Mouse (Mus musculus) olfactory bulb, adult 2 months (tissue): Measurements from ENCODE around the gene Sirt1. TPM values are rescaled to one million over a fixed set of nuclear protein-coding genes. Genes with fewer than 3 reads are reported as not detected.
"Not testable (repeated sequence)": the region's sequence is repeated elsewhere in the genome, so short reads cannot be mapped to it uniquely, and the experiment has no call there.

ENCODE experiments used
- H3K27ac ChIP-seq: fragments of 200-500 bp; 2 replicates; pipeline ENCODE4 v1.5.1; 2012; ENCODE audit warnings: low read depth, low read length; ENCODE audit not compliant: insufficient read depth
- H3K4me1 ChIP-seq: fragments of 200-500 bp; 2 replicates; pipeline ENCODE4 v1.6.1; 2012; ENCODE audit warnings: low read length; ENCODE audit not compliant: control insufficient read depth, insufficient read depth
- H3K4me3 ChIP-seq: fragments of 200-500 bp; 2 replicates; pipeline ENCODE4 v1.5.1; 2012; ENCODE audit warnings: mild to moderate bottlenecking, low read depth, low read length, moderate library complexity; ENCODE audit not compliant: insufficient read depth
- CTCF ChIP-seq: fragments of 200-500 bp; IDR thresholded peaks from 2 replicates; pipeline ENCODE4 v1.5.1; 2012; ENCODE audit warnings: low read depth, mild to moderate bottlenecking, low read length, moderate library complexity; ENCODE audit not compliant: insufficient read depth
- POLR2A ChIP-seq: fragments of 200-500 bp; IDR thresholded peaks from 2 replicates; pipeline ENCODE4 v1.6.1; 2012; ENCODE audit warnings: mild to moderate bottlenecking, low read depth, low read length, moderate library complexity; ENCODE audit not compliant: insufficient read depth
- WGBS: fragments of 180-500 bp; shearing (Covaris S2); methylation state at CpG from one replicate; pipeline ENCODE4 v1.1.7; 2018; 5-methylcytosine and 5-hydroxymethylcytosine counted together
- polyA plus RNA-seq: library from polyadenylated mRNA; stranded (reverse); fragments of >200 nt; gene quantifications from 2 replicates; pipeline ENCODE4 v1.2.4, GENCODE M21; 2012; ENCODE audit warnings: low replicate concordance; ENCODE audit not compliant: missing spikeins, insufficient read depth, insufficient read length

Sirt1 gene
- polyA plus RNA-seq, 1 experiment, result not detected

- Histone ChIP-seq H3K27ac (no peak overlapping the region), H3K4me1 (no peaks in the 10 kb centered on the region), H3K4me3 (no peak overlapping the region)
- 91% methylated on average over 5 of the region's 5 CpGs for WGBS
- TF ChIP-seq CTCF, result no peak
- no peak for TF ChIP-seq POLR2A
Measured at GRCm38 (mm10) chr10:63402731-63403504, 21.4 kb upstream of the Sirt1 start.

DNA sequence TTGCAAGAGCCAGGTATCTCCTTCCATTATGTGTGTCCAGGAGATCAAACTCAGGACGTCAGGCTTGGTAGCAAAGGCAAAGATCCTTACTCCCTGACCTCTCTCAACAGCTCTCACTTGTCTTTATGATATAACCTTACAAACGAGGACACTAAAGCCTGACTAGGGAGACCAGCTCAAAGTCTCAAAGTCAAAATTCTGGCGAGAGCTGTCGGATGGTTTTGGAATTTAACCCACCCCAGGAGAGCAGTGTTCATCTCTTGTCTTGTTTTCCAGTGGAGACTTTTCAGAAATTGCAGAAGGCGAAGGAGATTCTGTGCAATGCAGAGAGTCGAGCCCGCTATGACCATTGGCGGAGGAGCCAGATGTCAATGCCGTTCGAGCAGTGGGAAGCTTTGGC is 15.5 kb upstream of the Sirt1 start:
- Histone ChIP-seq H3K27ac (no peak overlapping the region), H3K4me1 (no peaks in the 10 kb centered on the region), H3K4me3 (no peak overlapping the region)
- no peak for TF ChIP-seq CTCF
- no peak for TF ChIP-seq POLR2A
- 93% methylated on average over 10 of the region's 10 CpGs for WGBS

DNA sequence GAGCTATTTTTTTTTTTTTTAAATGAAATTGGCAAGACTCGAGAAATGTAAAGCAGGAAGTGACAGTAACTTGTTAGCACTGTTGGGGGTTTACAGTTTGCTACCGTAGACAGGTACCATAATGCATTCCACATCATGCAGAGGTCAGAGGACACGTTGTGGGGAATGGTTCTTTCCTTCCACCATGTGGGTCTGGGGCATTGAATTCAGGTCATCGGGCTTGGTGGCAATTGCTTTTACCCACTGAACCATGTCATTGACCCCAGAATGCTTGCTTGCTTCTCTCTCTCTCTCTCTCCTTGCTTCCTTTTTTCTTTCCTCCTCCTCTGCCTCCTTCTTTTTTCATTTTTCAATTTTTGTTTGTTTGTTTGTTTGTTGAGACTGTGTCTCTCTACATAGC is 7.4 kb upstream of the Sirt1 start:
- Histone ChIP-seq H3K27ac (no peak overlapping the region), H3K4me1 (no peaks in the 10 kb centered on the region), H3K4me3 (no peak overlapping the region)
- 71% methylated on average over 4 of the region's 4 CpGs for WGBS
- TF ChIP-seq CTCF (no peak), POLR2A (no peak)

- 2% methylated on average over 10 of the region's 10 CpGs for WGBS
- TF ChIP-seq POLR2A (no peak), CTCF (no peak)
- Histone ChIP-seq H3K27ac (0 out of 2 replicates have a peak overlapping the region, but pooled peaks have one; percentile 7), H3K4me3 (0 out of 2 replicates have a peak overlapping the region, but pooled peaks have one; percentile 62), H3K4me1 (no peaks in the 10 kb centered on the region)
Measured at GRCm38 (mm10) chr10:63386991-63387390, 5.5 kb upstream of the Sirt1 start.

DNA sequence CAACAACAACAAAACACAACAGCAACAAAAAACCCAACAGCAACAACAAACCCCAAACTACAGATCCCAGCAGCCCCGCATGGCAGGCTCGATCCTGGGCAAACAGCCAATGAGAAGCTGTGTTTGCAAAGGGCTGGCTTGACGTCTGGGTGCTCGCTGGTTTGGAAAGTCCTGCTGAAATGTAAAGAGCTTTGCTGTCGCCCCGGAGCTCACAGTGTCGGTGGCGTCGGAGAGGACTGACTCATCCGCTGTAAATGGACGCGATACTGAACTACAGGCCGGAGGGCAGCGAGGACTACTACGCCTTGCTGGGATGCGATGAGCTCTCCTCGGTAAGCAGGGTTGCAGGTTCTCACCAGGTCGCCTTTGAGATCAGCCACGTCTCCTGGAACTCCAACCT is 4.9 kb upstream of the Sirt1 start:
- Histone ChIP-seq H3K4me1 (peaks cover 2% of the 10 kb centered on the region), H3K27ac (0 out of 2 replicates have a peak overlapping the region, but pooled peaks have one; percentile 7), H3K4me3 (peak overlapping the region; percentile 62)
- TF ChIP-seq POLR2A, result peak; percentile 72; the same call in 1 of the 2 replicates
- TF ChIP-seq CTCF, result no peak
- under 1% methylated on average over 19 of the region's 19 CpGs for WGBS

GRCm38 (mm10) chr10:63385897-63386296 is 4.4 kb upstream of the Sirt1 start:
- H3K4me1 ChIP-seq, H3K27ac ChIP-seq: not testable (repeated sequence)
- 22% methylated on average over 5 of the region's 5 CpGs for WGBS
- H3K4me3 ChIP-seq, result peak overlapping the region; percentile 62

- H3K27ac ChIP-seq, result peak within 1 kb of the TSS; percentile 65; the same call in 1 of the 2 replicates
- 1% methylated on average over 28 of the region's 28 CpGs for WGBS
- peak within 1 kb of the TSS; percentile 65 for H3K4me3 ChIP-seq
- TF ChIP-seq CTCF (no peak), POLR2A (peak; percentile 82)
- peaks cover 3% of the 10 kb centered on the region for H3K4me1 ChIP-seq
Measured at GRCm38 (mm10) chr10:63382372-63383279, 1.1 kb upstream of the Sirt1 start, which contains the start of gene Dnajc12. TSS of gene Dnajc12 (plus strand) at chr10:63382443.

DNA sequence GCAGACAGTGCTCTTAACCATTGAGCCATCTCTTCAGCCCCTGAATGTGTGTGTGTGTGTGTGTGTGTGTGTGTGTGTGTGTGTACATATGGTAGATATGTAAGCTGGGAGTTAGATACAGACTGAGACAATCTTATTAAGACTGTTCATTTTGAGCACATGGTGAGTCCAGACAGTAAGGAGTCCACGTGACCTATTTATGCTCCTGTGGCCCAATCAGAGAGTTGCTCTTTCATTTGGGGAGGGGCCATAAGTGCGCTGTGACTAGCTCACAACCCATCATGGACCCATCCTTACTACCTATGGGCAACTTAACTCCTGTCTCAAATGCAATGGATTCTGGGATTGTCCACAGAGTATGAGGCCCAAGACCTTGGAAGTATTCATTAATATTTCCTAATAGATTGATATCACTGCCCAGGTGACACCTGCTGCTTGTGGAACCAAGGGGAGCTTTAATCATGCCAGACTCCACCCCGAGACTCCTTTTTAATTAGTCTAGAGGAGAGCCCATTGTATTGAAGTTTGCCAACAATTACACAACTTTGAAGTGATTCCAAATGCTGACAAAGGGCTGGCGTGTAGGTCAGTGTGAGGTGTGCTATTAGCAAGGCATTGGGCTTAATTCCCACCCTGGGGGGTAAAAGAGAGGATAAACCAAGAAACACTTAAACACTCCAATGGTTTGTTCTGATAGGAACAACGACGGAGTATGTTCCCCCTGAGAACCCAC is 2.4 kb downstream of the Sirt1 start:
- TF ChIP-seq CTCF, result no peak
- no peak for TF ChIP-seq POLR2A
- Histone ChIP-seq H3K4me3 (no peak overlapping the region), H3K27ac (no peak overlapping the region), H3K4me1 (peaks cover 3% of the 10 kb centered on the region)
- WGBS, result 55% methylated on average over 6 of the region's 6 CpGs
